Mouse (Mus musculus) C2C12 (cell line): ENCODE measurements at regions not wholly inside any gene's neighbourhood (a gene's known extent, or its start where the extent isn't known, plus 50 kb on each side); places are given as distances from the start of the nearest gene placed in this dataset.

ENCODE experiments used
- CEBPB ChIP-seq: IDR thresholded peaks from one replicate; pipeline ENCODE4 v1.6.1; 2011; ENCODE audit warnings: low read depth, mild to moderate bottlenecking, control low read depth, moderate library complexity
- CTCF ChIP-seq: IDR thresholded peaks from one replicate; pipeline ENCODE4 v1.5.1; 2011; ENCODE audit not compliant: control insufficient read depth, insufficient read depth, insufficient read length
- FOSL1 ChIP-seq: IDR thresholded peaks from one replicate; pipeline ENCODE4 v1.8.0; 2011; ENCODE audit warnings: mild to moderate bottlenecking, low read length; ENCODE audit not compliant: poor library complexity, insufficient read depth, severe bottlenecking
- MAX ChIP-seq: IDR thresholded peaks from one replicate; pipeline ENCODE4 v1.6.1; 2011; ENCODE audit warnings: mild to moderate bottlenecking, control low read depth
- MYOG ChIP-seq: IDR thresholded peaks from one replicate; pipeline ENCODE4 v1.6.1; 2011; ENCODE audit not compliant: control insufficient read depth, insufficient read length; ENCODE audit errors: extremely low read depth

DNA sequence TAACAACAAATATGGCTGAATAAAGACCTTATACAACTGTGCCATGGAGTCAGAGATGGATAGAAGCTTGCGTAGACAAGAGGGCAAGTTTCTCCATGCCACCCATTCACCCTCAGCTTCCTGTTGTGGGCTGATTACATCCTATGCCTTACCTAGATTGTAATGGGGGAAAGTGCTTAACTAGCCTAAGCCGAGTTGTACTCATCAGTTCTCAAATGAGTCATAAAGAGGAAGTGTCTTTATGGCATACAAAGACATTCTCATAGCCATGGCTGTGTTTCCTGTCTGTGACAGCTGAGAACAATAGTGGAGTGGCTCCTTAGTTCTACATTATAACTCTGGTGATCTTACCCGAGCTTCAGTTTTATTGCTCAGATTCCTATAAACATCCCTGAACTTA, 124.3 kb downstream of the Btc start:
- TF ChIP-seq CTCF (no peak), CEBPB (no peak), MYOG (no peak), MAX (no peak), FOSL1 (no peak)
